Mouse (Mus musculus) kidney, postnatal 0 days (tissue): ENCODE data around the gene Atrip. TPM values are rescaled to one million over a fixed set of nuclear protein-coding genes. Genes with fewer than 3 reads are reported as not detected.
A peak's percentile ranks its signal among the peaks of the same experiment; 100 is the strongest.

Experiments
- ATAC-seq: fragments of 200-750 bp; cut with Nextera tagmentation; replicated peaks from 2 replicates; pipeline ENCODE4 v1.8.0; 2017; ENCODE audit warnings: low read depth, moderate number of reproducible peaks, moderate TSS enrichment, moderate library complexity; ENCODE audit not compliant: low FRiP score
- DNase-seq: peaks from one replicate; pipeline ENCODE4 v3.0.0-alpha.2; 2016; ENCODE audit warnings: low spot score
- H3K27ac ChIP-seq: fragments of 300-500 bp; sonication (generic); 2 replicates; pipeline ENCODE4 v1.5.1; 2014; ENCODE audit warnings: mild to moderate bottlenecking
- H3K27me3 ChIP-seq: fragments of 300-500 bp; sonication (generic); 2 replicates; pipeline ENCODE4 v1.6.1; 2014; ENCODE audit warnings: low read length, mixed read lengths; ENCODE audit not compliant: insufficient read depth
- H3K36me3 ChIP-seq: fragments of 300-500 bp; sonication (generic); 2 replicates; pipeline ENCODE4 v1.6.1; 2014; ENCODE audit warnings: low read length, mixed read lengths; ENCODE audit not compliant: insufficient read depth
- H3K4me1 ChIP-seq: fragments of 300-500 bp; sonication (generic); replicated peaks from 2 replicates; pipeline ENCODE4 v1.6.1; 2014; ENCODE audit warnings: antibody characterized with exemption, low read length, mixed read lengths; ENCODE audit not compliant: insufficient read depth
- H3K4me2 ChIP-seq: fragments of 300-500 bp; sonication (generic); 2 replicates; pipeline ENCODE4 v1.6.1; 2014; ENCODE audit warnings: mild to moderate bottlenecking, low read length, moderate library complexity, mixed read lengths
- H3K4me3 ChIP-seq: fragments of 300-500 bp; sonication (generic); replicated peaks from 2 replicates; pipeline ENCODE4 v1.5.1; 2014; ENCODE audit warnings: low read depth, low read length
- H3K9ac ChIP-seq: fragments of 300-500 bp; sonication (generic); 2 replicates; pipeline ENCODE4 v1.6.1; 2014; ENCODE audit warnings: low read depth, low read length
- H3K9me3 ChIP-seq: fragments of 300-500 bp; sonication (generic); replicated peaks from 2 replicates; pipeline ENCODE4 v1.6.1; 2016; ENCODE audit warnings: low read length, inconsistent platforms, mixed read lengths
- CTCF ChIP-seq: IDR thresholded peaks from 2 replicates; pipeline ENCODE4 v1.5.1; 2016; ENCODE audit warnings: antibody characterized with exemption, low read depth, mild to moderate bottlenecking, moderate library complexity
- WGBS: fragments of 180-500 bp; shearing (Covaris S2); extraction: QIAGEN DNeasy Blood & Tissue Kit; methylation state at CpG from one replicate; pipeline ENCODE4 v1.1.7; 2014; 5-methylcytosine and 5-hydroxymethylcytosine counted together
- polyA plus RNA-seq: library from polyadenylated mRNA; unstranded; fragments of >200 nt; fragmentation: Nextera tagmentation; extraction: Ambion mirVana; gene quantifications from 2 replicates; pipeline ENCODE4 v1.2.1, GENCODE M21; 2015

Gene Atrip
- polyA plus RNA-seq, 1 experiment from 2014 or later, result 18.8 TPM

GRCm38 (mm10) chr9:109049316-109049715, 24.6 kb downstream of the Atrip start:
- 78% methylated on average over 7 of the region's 7 CpGs for WGBS
- H3K9me3 ChIP-seq, result no peaks in the 10 kb centered on the region

GRCm38 (mm10) chr9:109046306-109046705, 27.6 kb downstream of the Atrip start:
- ATAC-seq (peak; percentile 36; the same call in 1 of the 2 replicates), DNase-seq (peak; percentile 67)
- Histone ChIP-seq H3K27ac (no peak overlapping the region), H3K4me2 (no peak overlapping the region), H3K9me3 (no peaks in the 10 kb centered on the region), H3K36me3 (peaks cover 7% of the 10 kb centered on the region), H3K27me3 (no peaks in the 10 kb centered on the region), H3K4me1 (no peaks in the 10 kb centered on the region), H3K9ac (no peak overlapping the region), H3K4me3 (no peak overlapping the region)
- TF ChIP-seq CTCF, result peak; percentile 84
- 44% methylated on average over 5 of the region's 5 CpGs for WGBS

More at GRCm38 (mm10) chr9:109049316-109049715, 24.6 kb downstream of the Atrip start:
- H3K4me3 ChIP-seq, result no peak overlapping the region
- no peaks in the 10 kb centered on the region for H3K27me3 ChIP-seq
- no peak for TF ChIP-seq CTCF
- no peak overlapping the region for H3K9ac ChIP-seq
- DNase-seq (no peak), ATAC-seq (no peak)
- H3K27ac ChIP-seq, result no peak overlapping the region
- H3K4me1 ChIP-seq, result 0 out of 2 replicates have a peak, but pooled peaks cover 2% of the 10 kb centered on the region
- H3K36me3 ChIP-seq, result peaks cover 6% of the 10 kb centered on the region
- H3K4me2 ChIP-seq, result no peak overlapping the region

GRCm38 (mm10) chr9:109041351-109041750, 32.6 kb downstream of the Atrip start:
- peaks cover 25% of the 10 kb centered on the region for H3K4me1 ChIP-seq
- ATAC-seq (no peak), DNase-seq (no peak)
- WGBS, result 68% methylated on average over 7 of the region's 7 CpGs
- no peaks in the 10 kb centered on the region for H3K9me3 ChIP-seq
- no peak overlapping the region for H3K4me3 ChIP-seq
- TF ChIP-seq CTCF, result no peak
- H3K36me3 ChIP-seq, result peaks cover 3% of the 10 kb centered on the region; the same call in 1 of the 2 replicates
- H3K27ac ChIP-seq, result peak overlapping the region; percentile 42; the same call in 1 of the 2 replicates
- H3K4me2 ChIP-seq, result peak overlapping the region; percentile 85
- H3K27me3 ChIP-seq, result no peaks in the 10 kb centered on the region
- H3K9ac ChIP-seq, result no peak overlapping the region

- ATAC-seq, result peak; percentile 48
- WGBS, result 57% methylated on average over 6 of the region's 6 CpGs
- Histone ChIP-seq H3K27ac (peak overlapping the region; percentile 50; the same call in 1 of the 2 replicates), H3K9me3 (no peaks in the 10 kb centered on the region), H3K9ac (no peak overlapping the region), H3K4me2 (peak overlapping the region; percentile 85), H3K36me3 (peaks cover 3% of the 10 kb centered on the region; the same call in 1 of the 2 replicates), H3K4me1 (peaks cover 25% of the 10 kb centered on the region), H3K4me3 (no peak overlapping the region), H3K27me3 (no peaks in the 10 kb centered on the region)
- DNase-seq, result no peak
- no peak for TF ChIP-seq CTCF
These were observed 33.0 kb downstream of the Atrip start for GRCm38 (mm10) chr9:109040906-109041305.

- Histone ChIP-seq H3K36me3 (peaks cover 3% of the 10 kb centered on the region; the same call in 1 of the 2 replicates), H3K9me3 (no peaks in the 10 kb centered on the region), H3K9ac (no peak overlapping the region; the same call in 1 of the 2 replicates), H3K4me2 (peak overlapping the region; percentile 85), H3K27me3 (no peaks in the 10 kb centered on the region), H3K27ac (peak overlapping the region; percentile 50; the same call in 1 of the 2 replicates), H3K4me3 (peak overlapping the region; percentile 65; the same call in 1 of the 2 replicates), H3K4me1 (peaks cover 25% of the 10 kb centered on the region)
- ATAC-seq (no peak), DNase-seq (no peak)
- TF ChIP-seq CTCF, result no peak
- 74% methylated on average over 8 of the region's 8 CpGs for WGBS
These were observed 33.7 kb downstream of the Atrip start for GRCm38 (mm10) chr9:109040216-109040615.

GRCm38 (mm10) chr9:109039681-109040080, 34.2 kb downstream of the Atrip start:
- peaks cover 25% of the 10 kb centered on the region for H3K4me1 ChIP-seq
- WGBS, result 76% methylated on average over 4 of the region's 4 CpGs
- H3K4me3 ChIP-seq, result peak overlapping the region; percentile 65
- peak overlapping the region; percentile 5; the same call in 1 of the 2 replicates for H3K9ac ChIP-seq
- H3K4me2 ChIP-seq, result peak overlapping the region; percentile 85
- TF ChIP-seq CTCF, result no peak
- peaks cover 3% of the 10 kb centered on the region; the same call in 1 of the 2 replicates for H3K36me3 ChIP-seq
- ATAC-seq, result no peak
- no peak for DNase-seq
- H3K27ac ChIP-seq, result 0 out of 2 replicates have a peak overlapping the region, but pooled peaks have one; percentile 92
- no peaks in the 10 kb centered on the region for H3K9me3 ChIP-seq
- no peaks in the 10 kb centered on the region for H3K27me3 ChIP-seq

- 16% methylated on average over 8 of the region's 8 CpGs for WGBS
- no peaks in the 10 kb centered on the region for H3K9me3 ChIP-seq
- TF ChIP-seq CTCF, result no peak
- H3K36me3 ChIP-seq, result no peaks in the 10 kb centered on the region
- H3K4me1 ChIP-seq, result peaks cover 25% of the 10 kb centered on the region
- peak overlapping the region; percentile 92 for H3K27ac ChIP-seq
- ATAC-seq, result no peak; the same call in 1 of the 2 replicates
- DNase-seq, result peak; percentile 64
- H3K4me3 ChIP-seq, result peak overlapping the region; percentile 65
- peak overlapping the region; percentile 85 for H3K4me2 ChIP-seq
- H3K27me3 ChIP-seq, result no peaks in the 10 kb centered on the region
- peak overlapping the region; percentile 84 for H3K9ac ChIP-seq
These were observed 35.0 kb downstream of the Atrip start for GRCm38 (mm10) chr9:109038901-109039364.
